Mouse (Mus musculus): ENCODE measurements at regions not wholly inside any gene's neighbourhood (a gene's known extent, or its start where the extent isn't known, plus 50 kb on each side); places are given as distances from the start of the nearest gene placed in this dataset.

DNA sequence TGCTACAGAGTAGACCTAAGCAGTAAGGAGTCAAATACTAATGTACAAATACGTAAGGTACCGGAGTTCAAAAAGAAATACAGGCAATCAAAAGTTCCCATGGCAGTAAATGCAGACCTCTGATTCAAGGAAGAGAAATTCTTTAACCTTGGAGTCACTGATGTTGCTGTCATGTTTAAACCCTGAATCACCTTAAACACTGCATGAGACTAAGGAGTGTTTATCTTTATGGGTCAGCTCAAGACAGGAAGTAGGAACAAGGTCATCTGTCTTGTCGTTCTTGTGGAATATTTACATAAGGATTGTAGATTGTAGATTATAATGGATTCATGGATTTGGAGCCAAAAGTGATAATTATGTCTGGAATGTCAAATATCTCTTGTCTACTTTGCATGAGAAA lies 1708.7 kb upstream of the Slc10a2 start:
- no peak for DNase-seq

DNA sequence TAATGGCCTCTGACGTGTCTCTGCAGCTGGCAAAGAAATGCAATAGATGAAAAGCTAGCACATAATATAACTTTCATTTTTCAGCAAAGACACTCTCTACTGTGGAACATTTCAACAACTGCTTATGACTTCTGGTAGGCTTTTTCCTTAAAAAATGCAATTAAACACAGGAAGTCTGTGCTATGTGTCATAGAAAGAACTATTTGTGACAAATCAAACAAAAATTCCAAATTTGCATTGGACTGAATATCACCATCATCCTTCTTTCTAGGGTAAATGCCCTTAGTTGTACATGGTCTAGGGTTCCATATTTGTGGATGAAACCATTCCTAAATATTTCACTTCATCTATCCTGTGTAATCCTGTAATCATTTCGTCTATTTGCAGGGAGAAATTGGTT lies 1702.0 kb upstream of the Slc10a2 start:
- DNase-seq = no peak

DNA sequence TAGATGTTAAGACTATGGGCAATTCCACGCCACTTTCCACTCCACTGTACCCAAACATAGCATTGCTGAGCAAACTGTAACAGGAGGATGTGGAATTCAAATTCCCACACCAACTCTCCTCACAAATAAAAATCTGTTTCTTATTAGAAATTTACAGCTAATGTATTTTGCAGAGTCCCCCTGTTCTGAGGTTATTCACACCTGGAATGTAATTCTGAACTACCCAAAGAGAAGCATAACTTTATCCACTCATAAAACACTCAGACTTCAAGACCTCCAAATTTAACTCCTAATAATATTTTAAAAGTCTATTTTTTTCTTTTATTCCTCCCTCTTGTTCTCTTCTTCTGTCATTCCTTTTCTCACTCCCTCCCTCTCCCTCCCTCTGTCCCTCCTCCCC lies 1698.0 kb upstream of the Slc10a2 start:
- DNase-seq = no peak

DNA sequence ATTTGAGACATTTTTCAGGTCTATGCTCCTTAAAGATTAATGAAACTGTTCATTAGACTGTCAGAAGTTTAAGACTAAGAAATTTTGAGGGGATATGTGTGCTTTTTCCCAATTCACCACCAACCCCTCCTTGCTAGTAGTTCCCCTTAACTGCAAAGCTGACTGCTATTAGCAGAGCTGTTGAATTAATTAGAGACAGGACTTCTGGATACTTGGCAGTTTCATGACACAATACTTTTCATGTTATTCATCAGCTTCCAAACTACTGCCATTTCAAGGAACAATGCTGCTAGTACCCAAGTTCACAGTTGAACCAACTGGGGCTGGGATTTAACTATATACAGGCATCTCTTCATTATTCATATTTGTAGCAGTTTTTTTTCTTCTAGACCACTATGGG lies 1695.9 kb upstream of the Slc10a2 start:
- DNase-seq = no peak

DNA sequence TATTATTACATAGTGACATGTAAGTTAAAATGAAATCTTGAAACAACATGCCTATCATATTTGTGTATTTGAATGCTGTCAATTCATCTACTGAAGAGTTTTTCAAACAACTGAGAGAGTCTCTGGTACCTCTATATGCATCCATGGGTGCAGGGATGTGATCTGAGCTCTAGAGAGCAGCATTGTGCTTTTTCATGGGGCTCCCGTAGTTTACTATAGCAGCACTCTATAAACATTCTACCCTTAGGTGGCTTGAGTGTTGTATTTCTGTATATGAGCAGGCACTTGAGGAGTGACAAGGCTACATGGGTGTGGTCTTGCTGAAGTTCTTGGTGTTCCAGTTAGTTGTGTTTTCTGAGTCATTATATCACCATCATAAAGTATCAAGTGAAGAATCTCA lies 1683.9 kb upstream of the Slc10a2 start:
- no peak for DNase-seq

DNA sequence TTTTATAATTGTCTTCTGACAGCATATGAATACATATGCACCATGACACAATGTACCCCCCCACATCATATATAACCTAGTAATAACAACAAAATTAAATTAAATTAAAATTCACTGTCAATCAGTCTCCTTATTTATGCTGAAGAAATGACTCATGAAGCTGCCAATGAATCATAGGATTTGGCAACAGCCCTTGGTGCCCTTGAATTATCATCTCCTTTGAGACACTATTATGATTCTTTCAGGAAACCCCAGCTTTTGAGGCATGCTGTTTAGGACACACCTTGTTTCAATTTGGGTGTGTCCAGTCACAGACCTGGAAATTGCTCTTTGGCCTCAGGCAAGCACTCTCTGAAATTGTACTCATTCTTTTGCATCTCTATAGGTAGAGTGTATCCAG lies 1675.8 kb upstream of the Slc10a2 start:
- DNase-seq = no peak

DNA sequence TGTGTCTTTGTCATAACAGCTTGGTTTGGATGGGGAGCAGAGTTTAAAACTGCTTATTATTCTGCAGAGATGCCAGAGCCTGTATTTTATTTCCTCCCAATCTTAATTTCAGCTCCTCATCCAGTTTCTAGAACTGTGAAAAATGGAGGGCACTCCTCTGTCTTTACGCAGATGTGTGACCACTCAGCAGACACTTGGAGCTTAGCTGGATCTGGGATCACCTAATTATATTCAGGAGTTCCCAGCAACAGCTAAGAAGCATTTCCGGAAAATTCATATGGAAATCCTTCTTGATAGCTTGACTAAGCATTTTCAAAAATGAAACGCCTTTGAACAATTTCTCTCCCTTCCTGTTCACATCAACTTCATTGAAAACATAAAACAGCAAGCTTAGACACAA lies 1670.0 kb upstream of the Slc10a2 start:
- no peak for DNase-seq

DNA sequence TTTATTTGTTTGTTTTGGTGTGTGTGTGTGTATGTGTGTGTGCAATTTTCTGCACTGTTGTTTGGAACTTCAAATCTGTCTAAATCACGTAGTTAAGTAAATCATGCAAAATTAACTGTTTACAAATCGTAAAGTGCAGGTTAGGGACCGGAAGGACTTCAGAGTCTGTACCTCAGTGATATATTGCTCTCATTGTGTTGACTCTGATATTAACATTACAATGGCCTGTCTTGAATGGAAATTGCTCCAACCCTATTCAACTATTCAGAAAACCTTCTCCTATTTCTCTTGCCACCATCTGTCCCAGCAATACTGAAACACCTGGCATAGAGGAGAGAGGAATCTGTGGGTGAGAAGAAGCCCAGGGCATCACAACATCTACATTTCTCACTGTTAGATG lies 1624.4 kb upstream of the Slc10a2 start:
- no peak for DNase-seq

DNA sequence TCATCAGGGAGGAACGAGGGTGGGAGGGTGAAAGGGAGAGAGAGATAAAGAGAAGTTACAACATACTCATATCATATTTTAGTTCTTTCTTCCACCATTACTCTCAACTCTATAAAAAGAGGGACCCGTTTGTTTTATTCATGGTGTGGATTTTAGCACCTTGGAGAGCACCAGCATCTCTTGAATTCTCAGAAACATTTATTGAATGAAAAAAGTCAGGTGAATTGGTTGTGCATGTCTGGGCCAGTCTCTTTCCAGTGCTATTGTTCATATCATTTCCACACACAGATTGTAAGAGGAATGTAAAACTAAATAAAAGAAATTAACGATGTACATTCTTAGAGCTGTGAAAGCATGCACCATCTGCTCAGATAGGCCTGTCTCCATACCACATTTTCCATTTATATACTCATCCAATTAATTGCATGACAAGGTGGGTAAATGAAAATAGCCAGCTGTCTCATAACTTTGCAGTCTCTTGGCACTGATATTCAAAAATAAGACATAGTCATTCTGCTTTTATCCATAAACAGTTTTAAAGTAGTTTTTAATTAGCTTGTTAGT lies 1603.8 kb upstream of the Slc10a2 start:
- no peak for DNase-seq

DNA sequence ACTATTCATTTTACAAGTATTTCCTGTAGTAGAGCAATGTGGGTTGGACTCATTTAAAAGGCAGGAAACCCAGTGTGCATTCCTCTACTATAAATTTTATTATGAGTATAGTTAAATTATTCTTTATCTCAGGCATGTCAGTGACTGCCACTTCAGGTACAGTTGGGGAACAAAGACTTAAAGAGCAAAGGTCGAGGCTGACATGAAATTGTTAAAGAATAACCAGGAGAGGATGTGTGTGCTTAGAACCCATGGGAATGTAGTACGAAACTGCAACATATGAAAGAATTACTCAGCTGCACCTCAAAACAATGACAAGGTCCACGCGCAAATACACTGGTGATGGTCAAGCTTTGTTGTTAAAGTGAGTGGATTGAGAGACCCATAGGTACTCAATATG lies 1583.4 kb upstream of the Slc10a2 start:
- DNase-seq = no peak

DNA sequence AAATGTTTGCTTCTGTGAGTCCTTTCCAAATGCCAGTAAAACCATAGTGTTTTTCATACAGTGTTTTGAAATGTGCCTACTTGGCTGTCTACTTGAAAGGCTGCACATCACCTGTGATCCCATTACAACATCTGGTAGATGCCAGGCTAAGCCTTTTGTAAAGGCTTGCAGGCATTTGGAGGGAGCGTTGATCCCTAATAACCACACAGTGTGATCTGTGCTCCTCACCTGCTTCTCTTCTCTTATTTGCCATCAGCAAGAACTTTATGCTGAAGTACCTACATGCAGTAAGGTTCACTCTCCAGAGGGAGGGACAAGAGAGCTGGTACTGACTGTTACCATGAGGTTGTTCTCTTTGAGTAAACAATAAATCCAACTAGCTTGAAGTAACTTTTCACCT lies 1553.7 kb upstream of the Slc10a2 start:
- DNase-seq = no peak

DNA sequence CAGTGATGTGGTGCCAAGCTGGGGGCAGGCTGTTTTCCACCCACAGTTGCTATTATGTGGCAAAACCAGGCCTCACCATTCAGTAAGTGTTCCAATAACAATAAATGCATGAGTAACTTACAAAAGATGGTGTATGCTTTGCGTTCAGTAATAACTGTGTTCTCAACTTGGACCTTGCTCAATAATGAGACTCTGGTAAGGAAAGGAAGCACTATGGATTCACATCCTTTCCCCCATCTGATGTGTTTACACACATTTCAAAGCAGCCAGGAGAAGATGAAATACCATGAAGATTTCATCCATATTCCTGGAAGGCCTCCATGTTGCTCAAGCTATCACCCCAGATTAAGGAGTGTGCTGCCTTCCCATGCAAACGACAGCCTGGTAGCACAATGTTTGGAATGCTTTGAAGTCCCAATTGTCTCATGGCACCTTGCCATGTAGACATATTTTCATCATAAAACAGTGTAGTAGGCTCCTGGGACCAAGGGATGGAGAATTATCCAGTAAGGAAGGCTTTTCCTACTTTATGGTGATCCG lies 1552.4 kb upstream of the Slc10a2 start:
- DNase-seq = no peak

DNA sequence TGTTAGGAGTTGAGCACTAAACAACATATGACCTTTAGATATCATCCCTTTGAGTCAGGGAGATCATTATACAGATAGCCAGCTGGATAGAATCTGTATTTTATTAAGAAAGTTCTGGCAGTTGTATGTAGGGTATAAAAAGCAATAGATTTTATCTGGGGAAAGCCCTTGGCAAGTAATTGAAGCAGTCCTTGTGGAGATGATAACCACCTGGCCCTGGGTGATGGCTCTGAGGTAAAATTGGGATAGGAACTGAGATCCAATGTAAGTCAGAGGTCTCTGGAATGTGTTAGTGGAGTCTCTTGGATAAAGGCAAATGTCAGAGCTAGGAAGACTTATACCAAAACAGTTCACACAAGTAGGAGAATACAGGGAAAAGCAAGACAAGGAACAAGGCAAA lies 1547.0 kb upstream of the Slc10a2 start:
- no peak for DNase-seq

DNA sequence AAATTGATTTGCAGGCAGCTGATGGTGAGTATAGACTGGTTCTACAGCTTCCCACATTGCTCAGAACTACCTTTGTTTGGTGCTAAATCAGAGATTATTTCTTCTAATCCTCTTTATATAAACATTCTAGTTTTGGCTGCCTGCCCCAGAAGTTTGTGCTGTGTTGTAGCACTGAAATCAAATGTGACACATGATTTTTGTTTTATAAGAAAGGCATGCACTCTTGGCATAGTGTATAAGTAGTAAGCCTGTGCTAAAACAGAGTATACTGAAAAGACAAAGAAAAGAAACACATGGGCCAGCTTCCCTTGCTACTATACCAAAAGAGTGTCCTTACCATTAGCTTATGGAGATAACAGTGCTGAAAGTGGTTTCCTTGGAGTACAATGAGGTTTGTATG lies 1542.9 kb upstream of the Slc10a2 start:
- DNase-seq = no peak

DNA sequence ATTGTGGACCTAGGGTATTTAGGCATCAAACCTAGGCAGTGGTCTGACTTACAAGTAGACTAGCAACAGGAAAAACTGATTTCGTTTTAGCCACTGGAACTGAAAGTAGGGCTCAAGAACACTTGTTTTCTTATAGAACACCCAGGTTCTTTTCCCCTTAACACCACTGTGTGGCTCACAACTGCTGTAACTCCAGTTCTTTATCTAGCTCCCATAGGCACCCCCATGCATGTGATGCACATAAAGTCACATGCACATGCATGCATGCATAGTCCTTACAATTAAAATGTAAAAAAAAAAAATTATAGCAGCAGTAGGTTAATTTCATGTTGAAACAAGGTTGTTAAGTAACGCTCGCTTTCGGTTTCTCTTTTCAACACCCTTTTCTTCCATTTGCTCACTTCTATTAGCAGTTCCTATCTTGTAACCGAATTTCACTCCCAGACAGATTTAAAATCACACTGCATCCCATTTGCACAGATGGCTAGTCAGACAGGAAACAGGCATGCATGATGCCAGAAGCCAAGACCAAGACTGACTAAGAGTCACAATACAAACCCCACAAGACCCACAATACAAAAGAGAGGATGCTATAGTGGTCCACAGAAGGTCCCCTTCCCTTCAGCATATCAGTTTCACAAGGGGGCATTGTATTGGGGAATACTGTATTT lies 1540.3 kb upstream of the Slc10a2 start:
- no peak for DNase-seq

DNA sequence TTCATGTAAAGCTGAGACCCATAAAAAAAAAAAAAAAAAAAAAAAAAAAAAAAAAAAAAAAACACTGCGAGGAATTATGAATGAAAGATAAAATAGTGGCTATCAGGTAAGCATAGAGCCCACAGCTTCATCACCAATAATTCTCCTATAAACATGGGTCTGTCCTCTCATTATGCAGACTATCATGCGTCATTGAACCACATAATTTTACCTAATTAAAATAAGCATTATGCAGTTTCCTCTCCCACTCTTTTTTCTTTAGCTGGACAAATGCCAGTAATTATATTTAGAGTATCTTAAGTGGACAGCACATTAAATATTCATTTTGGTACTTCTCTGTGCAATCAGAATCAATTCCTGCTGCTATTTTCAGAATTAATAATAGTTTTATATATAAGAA lies 1539.2 kb upstream of the Slc10a2 start:
- no peak for DNase-seq

DNA sequence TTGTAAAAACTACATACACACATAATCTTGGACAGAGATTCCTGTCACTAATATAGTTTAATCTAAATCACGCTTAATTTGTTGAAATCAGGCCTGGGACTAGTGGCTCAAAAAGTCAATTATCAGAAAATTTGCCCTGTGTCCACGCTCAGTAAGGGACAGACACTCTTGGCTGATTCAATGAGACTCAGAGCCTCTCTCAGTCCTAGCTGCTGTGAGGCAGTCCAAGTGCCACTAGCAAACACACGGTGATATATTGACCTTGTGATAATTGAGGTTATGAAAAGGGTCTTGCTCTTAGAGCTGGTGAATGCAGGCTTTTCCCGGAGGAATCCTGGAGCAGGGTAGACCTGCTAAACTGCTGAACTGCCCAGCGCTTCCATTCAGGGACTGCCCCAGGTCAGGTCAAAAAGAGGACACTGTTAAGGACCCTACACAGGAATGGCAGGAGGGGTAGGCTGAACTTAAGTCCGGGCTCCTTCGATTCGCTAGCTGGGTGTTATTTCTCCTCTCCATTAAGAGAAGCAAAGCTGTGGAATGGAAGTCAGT lies 1521.9 kb upstream of the Slc10a2 start:
- no peak for DNase-seq

DNA sequence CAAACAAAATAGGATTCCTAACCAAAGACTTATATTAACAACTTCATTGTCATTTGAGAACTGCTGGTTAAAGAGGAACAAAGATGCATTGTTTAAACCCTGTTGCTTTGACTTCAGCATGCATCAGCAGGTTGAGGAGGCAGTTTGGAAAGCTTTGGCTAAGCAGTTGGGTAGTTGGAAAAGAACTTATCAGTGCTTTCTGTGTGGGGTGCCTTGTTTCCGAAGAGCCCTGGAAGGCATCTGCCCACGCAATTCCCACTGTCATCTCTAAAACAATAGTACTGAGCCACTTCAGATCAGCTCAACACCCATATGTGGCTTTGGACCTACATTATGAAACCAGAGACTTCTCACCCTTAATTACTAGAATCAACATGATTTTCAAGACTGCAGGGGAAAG lies 1503.7 kb upstream of the Slc10a2 start:
- no peak for DNase-seq

DNA sequence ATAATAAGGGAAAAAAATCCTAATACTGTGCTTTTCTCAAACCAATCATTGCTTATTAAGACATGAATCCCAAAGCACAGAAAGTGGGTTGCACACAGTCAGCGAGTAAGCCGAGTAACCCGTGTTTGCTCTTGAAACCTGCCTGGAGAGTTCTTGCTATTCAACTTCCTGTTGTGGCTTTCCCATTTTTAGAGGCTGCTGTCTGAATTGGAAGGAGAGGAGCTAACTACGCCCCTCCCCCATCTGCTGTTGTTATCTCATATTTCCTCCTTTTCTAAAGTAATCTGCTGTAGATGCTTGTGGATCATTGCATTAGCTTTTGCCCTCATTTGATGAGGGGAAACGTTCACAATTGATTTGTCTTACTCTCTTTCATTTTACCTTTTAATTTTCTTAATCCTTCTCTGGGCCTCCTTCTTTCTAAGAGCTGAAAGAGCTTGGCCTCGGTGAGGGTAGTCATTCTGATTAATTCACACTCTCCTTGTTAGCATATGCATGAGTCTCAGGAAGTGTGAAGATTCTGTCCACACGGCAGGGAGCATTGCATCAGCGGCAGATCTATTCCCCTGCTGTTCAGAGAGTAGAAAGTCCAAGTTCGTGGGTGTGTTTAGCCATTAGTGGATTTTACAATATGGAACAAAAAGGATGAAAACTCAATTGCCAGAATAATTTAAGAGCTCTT lies 1501.8 kb upstream of the Slc10a2 start:
- DNase-seq = no peak

DNA sequence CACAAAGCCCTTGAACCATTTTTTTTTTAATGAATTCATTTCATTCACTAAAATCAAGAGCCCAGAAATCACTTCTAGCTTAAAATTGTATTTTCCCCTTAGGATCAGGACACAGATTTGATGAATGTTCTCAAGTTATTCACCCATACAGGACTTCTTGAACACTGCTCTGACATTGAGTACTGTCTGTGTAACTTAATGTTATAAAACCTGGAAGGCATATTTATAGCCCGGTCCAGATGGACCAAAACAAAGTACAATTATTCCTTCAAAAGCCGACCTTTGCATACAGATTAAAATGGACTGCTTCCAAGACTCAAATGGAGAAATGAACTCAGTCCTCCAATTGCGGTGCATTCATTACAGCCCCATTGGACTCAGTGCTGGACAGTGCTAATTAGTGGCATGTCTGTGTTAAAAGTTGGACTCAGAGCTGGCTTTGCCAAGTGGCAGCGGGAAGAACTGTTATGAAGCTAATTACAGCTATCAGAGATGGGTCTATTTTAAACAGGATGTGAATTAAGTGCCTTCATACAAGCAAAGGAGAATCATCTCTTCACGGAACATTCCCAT lies 1499.2 kb upstream of the Slc10a2 start:
- no peak for DNase-seq

DNA sequence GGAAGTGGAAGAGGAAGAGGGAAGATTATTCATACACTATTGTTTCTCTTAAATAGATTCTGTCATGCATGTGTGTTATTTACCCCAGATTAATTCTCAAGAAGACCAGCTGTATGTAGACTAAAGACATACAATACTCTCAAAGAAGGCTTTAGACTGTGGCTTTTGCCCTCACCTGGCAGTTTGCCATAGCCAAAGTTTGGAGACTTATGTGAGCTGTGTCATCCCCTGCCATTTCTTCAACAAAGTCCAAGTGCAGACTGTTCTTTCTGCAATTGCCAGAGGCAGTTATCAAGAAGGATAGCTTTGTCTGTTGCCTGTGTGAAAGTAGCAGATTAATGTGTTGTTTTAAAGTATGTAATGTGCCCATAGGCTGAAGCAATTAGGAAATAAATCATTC lies 1485.0 kb upstream of the Slc10a2 start:
- no peak for DNase-seq

DNA sequence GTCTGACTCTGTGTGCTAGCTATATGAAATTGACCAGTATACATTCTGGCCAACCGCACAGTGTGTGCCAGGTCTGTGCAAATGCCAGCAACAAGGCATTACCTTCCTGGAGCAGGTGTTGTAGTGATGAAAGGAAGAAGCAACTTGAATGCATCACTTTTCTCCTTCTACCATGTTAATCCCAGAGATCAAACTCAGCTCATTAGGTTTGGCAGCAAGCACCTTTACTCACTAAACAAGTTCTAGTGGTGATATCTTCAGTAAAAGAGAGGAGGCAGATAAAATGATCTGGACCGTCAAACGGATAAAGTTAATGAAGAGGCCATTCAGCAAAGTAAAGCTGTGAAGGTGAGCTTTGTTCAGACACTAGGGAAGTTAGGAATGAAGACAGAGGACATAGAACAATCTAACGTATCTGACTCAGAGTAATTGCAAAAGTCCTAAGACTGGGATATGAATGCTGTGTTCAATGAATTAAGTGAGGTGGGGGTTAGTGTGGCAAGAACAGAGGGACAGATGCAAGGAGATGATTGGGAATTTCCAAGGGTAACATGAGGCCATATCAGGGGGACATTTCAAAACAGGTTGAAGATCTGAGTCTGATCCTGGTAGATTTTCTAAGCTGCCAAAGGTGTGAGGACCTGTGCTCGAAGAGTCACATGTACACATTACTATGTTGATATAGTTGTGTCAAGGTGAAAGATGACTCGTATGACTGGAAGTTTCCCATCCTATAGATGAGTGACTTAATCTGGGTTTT lies 1478.4 kb upstream of the Slc10a2 start:
- no peak for DNase-seq

DNA sequence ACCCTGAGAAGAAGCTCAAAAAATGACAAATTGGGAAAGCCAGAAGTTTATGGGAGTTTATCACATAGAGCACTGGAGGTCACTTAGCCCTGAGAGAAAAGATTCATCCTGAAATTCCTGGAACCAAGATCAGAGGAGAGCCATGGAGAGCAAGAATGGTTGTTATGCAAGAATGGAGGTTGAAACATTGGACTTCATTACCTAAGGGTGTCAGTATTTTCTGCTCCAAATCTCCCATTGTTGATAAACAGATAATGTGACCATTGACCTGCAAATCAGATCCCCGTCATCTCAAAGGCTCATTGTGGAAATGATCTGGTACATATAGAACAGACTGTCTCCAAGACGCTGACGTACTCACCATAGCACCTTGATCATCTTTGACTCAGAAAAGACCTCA lies 1477.6 kb upstream of the Slc10a2 start:
- DNase-seq = no peak

All from thymus, postnatal 4 days (tissue).